Comparison of ENCODE assay signal across 10 mouse cellular contexts in the genomic region with DNA sequence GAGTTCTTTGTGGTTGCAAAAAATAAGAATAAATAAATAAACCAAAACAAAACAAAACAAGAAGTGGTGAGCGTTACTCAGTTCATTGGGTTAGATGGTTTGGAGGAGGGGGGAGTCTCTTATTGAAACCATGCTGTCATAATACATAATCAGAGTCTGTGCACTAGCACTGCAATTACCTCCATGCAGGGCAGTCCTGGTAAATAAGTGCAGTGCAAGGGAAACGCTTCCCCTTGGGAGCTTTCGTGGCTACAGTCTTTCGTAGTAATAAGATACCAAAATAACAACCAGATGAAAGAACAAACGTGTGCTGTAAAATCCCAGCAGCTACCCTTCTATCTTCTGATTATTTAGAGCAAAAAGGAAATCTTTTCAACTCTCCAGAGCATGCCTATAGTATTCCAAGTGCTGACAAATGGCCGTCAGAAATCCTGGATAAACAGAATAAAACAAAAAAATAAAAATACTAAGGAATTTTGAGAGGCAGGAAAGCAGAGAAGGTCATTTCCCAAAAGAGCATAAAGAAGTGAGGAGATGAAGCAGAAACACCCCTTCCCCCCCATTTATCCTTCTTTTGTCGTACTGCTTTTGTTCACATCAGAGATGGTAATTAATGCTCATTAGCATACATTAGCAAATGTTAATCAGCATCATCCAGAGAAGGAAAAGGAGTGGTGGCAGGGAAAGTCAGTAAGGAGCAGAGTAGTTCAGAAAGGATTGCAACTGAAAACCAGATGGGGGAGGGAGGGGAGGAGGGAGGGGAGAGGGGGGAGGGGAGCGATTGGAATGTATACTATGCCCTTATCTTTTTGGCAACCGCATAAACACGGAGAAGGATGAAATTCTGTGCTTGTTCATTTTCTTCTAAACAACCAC. TPM values are rescaled to one million over a fixed set of nuclear protein-coding genes. Genes with fewer than 3 reads are reported as not detected.
A peak's percentile ranks its signal among the peaks of the same experiment; 100 is the strongest.
DNase-seq lines count a peak whose midpoint lies in the region; ATAC-seq lines count a peak whose summit lies in the region.
"Had no signal": no experiment of that assay in that cellular context is flagged by ENCODE, and none has a peak within 500 bp of the region (broad histone marks: within the 10 kb centered on the region; RNA-seq: fewer than 3 reads in every experiment).

No protein-coding gene starts in this region.

- peak overlapping the region; percentile 73 for H3K27ac ChIP-seq in hindbrain, embryonic 12.5 days
- H3K27ac ChIP-seq in neural tube, embryonic 14.5 days (ENCODE audit: low read depth, low read length) = peak overlapping the region; percentile 29

- H3K36me3 ChIP-seq in hindbrain, embryonic 12.5 days = no peaks in the 10 kb centered on the region
- H3K36me3 ChIP-seq in neural tube, embryonic 14.5 days (ENCODE audit: control insufficient read depth, insufficient read depth, low read length) = no peaks in the 10 kb centered on the region

- peaks cover 6% of the 10 kb centered on the region for H3K4me1 ChIP-seq in hindbrain, embryonic 12.5 days
- H3K4me1 ChIP-seq in neural tube, embryonic 14.5 days (ENCODE audit: control insufficient read depth, insufficient read depth, low read length) = 0 out of 2 replicates have a peak, but pooled peaks cover 4% of the 10 kb centered on the region

- H3K9me3 ChIP-seq in hindbrain, embryonic 12.5 days (replicated peaks) = no peaks in the 10 kb centered on the region
- no peaks in the 10 kb centered on the region for H3K9me3 ChIP-seq in neural tube, embryonic 14.5 days (ENCODE audit: control insufficient read depth, low read length)

- H3K27me3 ChIP-seq in hindbrain, embryonic 12.5 days = no peaks in the 10 kb centered on the region
- no peaks in the 10 kb centered on the region for H3K27me3 ChIP-seq in neural tube, embryonic 14.5 days (ENCODE audit: control insufficient read depth, insufficient read depth, low read length)

- H3K4me3 ChIP-seq in hindbrain, embryonic 12.5 days = no peak overlapping the region
- H3K4me3 ChIP-seq in neural tube, embryonic 14.5 days (ENCODE audit: low read depth, low read length) = peak overlapping the region; percentile 0; the same call in 1 of the 2 replicates

- peak overlapping the region; percentile 36 for H3K4me2 ChIP-seq in hindbrain, embryonic 12.5 days (replicated peaks)
- peak overlapping the region; percentile 15 for H3K4me2 ChIP-seq in neural tube, embryonic 14.5 days (ENCODE audit: low read depth, low read length)

- peak; percentile 94 for ATAC-seq in hindbrain, embryonic 12.5 days (ENCODE audit: low FRiP score)
- ATAC-seq in neural tube, embryonic 14.5 days (ENCODE audit: low read depth) = peak; percentile 92

- DNase-seq in kidney, postnatal 10 days = peak; percentile 17
- no peak for DNase-seq in kidney, adult 18-20 months
- DNase-seq in embryo, embryonic 10 days (ENCODE audit: low spot score) = peak; percentile 19
- DNase-seq in ovary, postnatal 14 days (ENCODE audit: low spot score) = no peak
- DNase-seq in left cerebral cortex, adult 9 months (ENCODE audit: low spot score in 2 of 2) = no peak
- no peak for DNase-seq in left cerebral cortex, adult 18-20 months (ENCODE audit: low spot score in 2 of 2)
- DNase-seq: cerebellum, postnatal 10 days; lung, postnatal 10 days had no signal

- no peak overlapping the region for H3K9ac ChIP-seq in hindbrain, embryonic 12.5 days
- no peak overlapping the region; the same call in 1 of the 2 replicates for H3K9ac ChIP-seq in neural tube, embryonic 14.5 days (replicated peaks; ENCODE audit: low read depth, low read length)

- 8% methylated on average over 9 of the region's 10 CpGs for WGBS in hindbrain, embryonic 12.5 days
- 4% methylated on average over 10 of the region's 10 CpGs for WGBS in neural tube, embryonic 14.5 days

RNA-seq across cellular contexts. Expression of a gene that starts 30.4 kb away (rescaled TPM):
- 0.08 and 0.20 TPM in 2 replicates for polyA plus RNA-seq in hindbrain, embryonic 12.5 days (2016; fragmentation: Nextera tagmentation; extraction: Ambion mirVana)
- 0.10 and 0.31 TPM in 2 replicates for polyA plus RNA-seq in neural tube, embryonic 14.5 days (2014; fragmentation: Nextera tagmentation; extraction: Ambion mirVana)
- total RNA-seq in left cerebral cortex, adult 18-20 months (2021) = under 1 TPM; 0.40 to 0.52 TPM

Comparison
In these comparisons a context has a peak if more than half of its experiments do, and no peak if none do; other contexts are left out.
1. DNase-seq: peak in kidney, postnatal 10 days (single experiment) and embryo, embryonic 10 days (single experiment); none in kidney, adult 18-20 months (single experiment), ovary, postnatal 14 days (single experiment), left cerebral cortex, adult 9 months (0 of 2) and left cerebral cortex, adult 18-20 months (0 of 2).